Mouse (Mus musculus) cerebral cortex, adult 2 months (tissue): Measurements from ENCODE around the gene Aoc1.

Source experiments
- WGBS: fragments of 180-500 bp; shearing (Covaris S2); methylation state at CpG from one replicate; pipeline ENCODE4 v1.1.7; 2018; 5-methylcytosine and 5-hydroxymethylcytosine counted together

Gene Aoc1

GRCm38 (mm10) chr6:48861616-48862280, 10.9 kb upstream of the Aoc1 start:
- 82% methylated on average over 12 of the region's 12 CpGs for WGBS

GRCm38 (mm10) chr6:48862816-48863215, 9.9 kb upstream of the Aoc1 start:
- 86% methylated on average over 4 of the region's 4 CpGs for WGBS

- 95% methylated on average over 7 of the region's 7 CpGs for WGBS
Observed at GRCm38 (mm10) chr6:48863488-48863887, 9.2 kb upstream of the Aoc1 start.

GRCm38 (mm10) chr6:48864181-48864580, 8.5 kb upstream of the Aoc1 start:
- 92% methylated on average over 3 of the region's 3 CpGs for WGBS

GRCm38 (mm10) chr6:48864723-48865122, 8.0 kb upstream of the Aoc1 start:
- 90% methylated on average over 3 of the region's 3 CpGs for WGBS

GRCm38 (mm10) chr6:48865152-48865745, 7.4 kb upstream of the Aoc1 start:
- 100% methylated on average over 1 of the region's 1 CpGs for WGBS

GRCm38 (mm10) chr6:48866355-48866950, 6.2 kb upstream of the Aoc1 start:
- WGBS = 65% methylated on average over 1 of the region's 1 CpGs

GRCm38 (mm10) chr6:48867158-48867557, 5.5 kb upstream of the Aoc1 start:
- WGBS = 84% methylated on average over 4 of the region's 4 CpGs

- WGBS = 85% methylated on average over 2 of the region's 2 CpGs
Observed at GRCm38 (mm10) chr6:48869774-48870173, 2.9 kb upstream of the Aoc1 start.

GRCm38 (mm10) chr6:48874576-48874975, 1.9 kb downstream of the Aoc1 start:
- WGBS = 92% methylated on average over 4 of the region's 4 CpGs

GRCm38 (mm10) chr6:48875515-48875914, 2.8 kb downstream of the Aoc1 start:
- WGBS = 87% methylated on average over 6 of the region's 6 CpGs

GRCm38 (mm10) chr6:48876510-48877135, 3.9 kb downstream of the Aoc1 start:
- 67% methylated on average over 5 of the region's 5 CpGs for WGBS

- WGBS = 50% methylated on average over 4 of the region's 4 CpGs
Observed at GRCm38 (mm10) chr6:48894203-48894602, 21.5 kb downstream of the Aoc1 start.

GRCm38 (mm10) chr6:48894938-48895818, 22.5 kb downstream of the Aoc1 start:
- 90% methylated on average over 8 of the region's 8 CpGs for WGBS

- 87% methylated on average over 5 of the region's 5 CpGs for whole genome bisulfite sequencing
Observed at GRCm38 (mm10) chr6:48895941-48896340, 23.2 kb downstream of the Aoc1 start.

- 80% methylated on average over 5 of the region's 5 CpGs for WGBS
Observed at GRCm38 (mm10) chr6:48896956-48897355, 24.3 kb downstream of the Aoc1 start.

GRCm38 (mm10) chr6:48901316-48901715, 28.6 kb downstream of the Aoc1 start:
- 77% methylated on average over 11 of the region's 11 CpGs for WGBS

- WGBS = 91% methylated on average over 17 of the region's 17 CpGs
Observed at GRCm38 (mm10) chr6:48902511-48903406, 30.1 kb downstream of the Aoc1 start.

- whole genome bisulfite sequencing = 83% methylated on average over 4 of the region's 4 CpGs
Observed at GRCm38 (mm10) chr6:48903437-48903836, 30.7 kb downstream of the Aoc1 start.

GRCm38 (mm10) chr6:48905606-48906005, 32.9 kb downstream of the Aoc1 start:
- 94% methylated on average over 13 of the region's 13 CpGs for WGBS

- WGBS = 97% methylated on average over 14 of the region's 14 CpGs
Observed at GRCm38 (mm10) chr6:48906371-48906770, 33.7 kb downstream of the Aoc1 start.
